Comparison of ENCODE assay signal across 13 mouse cellular contexts in genomic region chr5:112693286-112693849, GRCm38 (mm10).
DNase-seq lines count a peak whose midpoint lies in the region; ATAC-seq lines count a peak whose summit lies in the region.
"Had no signal": no experiment of that assay in that cellular context is flagged by ENCODE, and none has a peak within 500 bp of the region (broad histone marks: within the 10 kb centered on the region; RNA-seq: fewer than 3 reads in every experiment).

No protein-coding gene starts in this region.

- peaks cover 3% of the 10 kb centered on the region; the same call in 1 of the 2 replicates for H3K27me3 ChIP-seq in hindbrain, embryonic 13.5 days
- no peaks in the 10 kb centered on the region for H3K27me3 ChIP-seq in hindbrain, embryonic 11.5 days (ENCODE audit: control insufficient read depth, insufficient read depth, low read length)
- H3K27me3 ChIP-seq in midbrain, embryonic 16.5 days (ENCODE audit: control insufficient read depth, insufficient read depth, low read depth, low read length): no peaks in the 10 kb centered on the region
- no peaks in the 10 kb centered on the region for H3K27me3 ChIP-seq in intestine, embryonic 16.5 days (replicated peaks; ENCODE audit: control insufficient read depth, insufficient read depth, low read length)

- intact Hi-C loops in gastrocnemius, postnatal 14 days (cut with DNase I; ENCODE audit: low total_unique reads): no loop called here

- peaks cover 20% of the 10 kb centered on the region for H3K4me1 ChIP-seq in hindbrain, embryonic 13.5 days (replicated peaks)
- no peaks in the 10 kb centered on the region for H3K4me1 ChIP-seq in hindbrain, embryonic 11.5 days (replicated peaks; ENCODE audit: control insufficient read depth, insufficient read depth, low read length)
- H3K4me1 ChIP-seq in midbrain, embryonic 16.5 days (ENCODE audit: control insufficient read depth, insufficient read depth, low read length): 0 out of 2 replicates have a peak, but pooled peaks cover 7% of the 10 kb centered on the region
- no peaks in the 10 kb centered on the region for H3K4me1 ChIP-seq in intestine, embryonic 16.5 days (ENCODE audit: control insufficient read depth, insufficient read depth, low read length)

- ATAC-seq in hindbrain, embryonic 13.5 days (ENCODE audit: low FRiP score): no peak
- no peak for ATAC-seq in hindbrain, embryonic 11.5 days (ENCODE audit: low FRiP score)
- ATAC-seq in midbrain, embryonic 16.5 days: 0 out of 2 replicates have a peak, but pooled peaks have one; percentile 57
- no peak for ATAC-seq in intestine, embryonic 16.5 days
- ATAC-seq in megakaryocyte progenitor cell, adult 5-6 weeks (replicated peaks; ENCODE audit: poor library complexity): no peak

- no peaks in the 10 kb centered on the region for H3K9me3 ChIP-seq in hindbrain, embryonic 13.5 days
- H3K9me3 ChIP-seq in hindbrain, embryonic 11.5 days (ENCODE audit: control insufficient read depth, low read length): no peaks in the 10 kb centered on the region
- no peaks in the 10 kb centered on the region for H3K9me3 ChIP-seq in midbrain, embryonic 16.5 days (replicated peaks; ENCODE audit: control insufficient read depth, low read length, poor library complexity, severe bottlenecking)
- no peaks in the 10 kb centered on the region for H3K9me3 ChIP-seq in intestine, embryonic 16.5 days (ENCODE audit: control insufficient read depth, low read length)

- no peak for DNase-seq in hindbrain, embryonic 11.5 days (ENCODE audit: low spot score)
- DNase-seq in brain, adult 2 months (ENCODE audit: low read depth, low spot score): peak; percentile 90
- DNase-seq in frontal cortex, postnatal 36 days (ENCODE audit: low spot score in 2 of 2): peak; percentile 57 to 78
- no peak for DNase-seq in gastrocnemius, postnatal 14 days
- DNase-seq: adrenal gland, postnatal 36 days; cerebellum, adult 11-12 months; heart, adult 2 months; kidney, adult 8-10 months had no signal

- H3K4me3 ChIP-seq in hindbrain, embryonic 13.5 days: no peak overlapping the region
- no peak overlapping the region for H3K4me3 ChIP-seq in hindbrain, embryonic 11.5 days (ENCODE audit: low read depth, low read length)
- no peak overlapping the region for H3K4me3 ChIP-seq in midbrain, embryonic 16.5 days (ENCODE audit: low read depth, low read length)
- no peak overlapping the region for H3K4me3 ChIP-seq in intestine, embryonic 16.5 days (ENCODE audit: low read length)
- H3K4me3 ChIP-seq: heart, adult 2 months had no signal

- WGBS in hindbrain, embryonic 13.5 days: 80% methylated on average over 18 of the region's 18 CpGs
- WGBS in hindbrain, embryonic 11.5 days: 85% methylated on average over 18 of the region's 18 CpGs
- 75% methylated on average over 18 of the region's 18 CpGs for WGBS in midbrain, embryonic 16.5 days
- 79% methylated on average over 18 of the region's 18 CpGs for WGBS in intestine, embryonic 16.5 days

- no peaks in the 10 kb centered on the region for H3K36me3 ChIP-seq in hindbrain, embryonic 13.5 days
- H3K36me3 ChIP-seq in hindbrain, embryonic 11.5 days (ENCODE audit: control insufficient read depth, insufficient read depth, low read length): no peaks in the 10 kb centered on the region
- no peaks in the 10 kb centered on the region for H3K36me3 ChIP-seq in midbrain, embryonic 16.5 days (ENCODE audit: control insufficient read depth, insufficient read depth, low read length)
- no peaks in the 10 kb centered on the region for H3K36me3 ChIP-seq in intestine, embryonic 16.5 days (ENCODE audit: control insufficient read depth, insufficient read depth, low read length)

- H3K27ac ChIP-seq in hindbrain, embryonic 13.5 days: peak overlapping the region; percentile 53
- H3K27ac ChIP-seq in hindbrain, embryonic 11.5 days (ENCODE audit: low read depth, low read length): no peak overlapping the region
- H3K27ac ChIP-seq in midbrain, embryonic 16.5 days (ENCODE audit: low read length): peak overlapping the region; percentile 31; the same call in 1 of the 2 replicates
- H3K27ac ChIP-seq in intestine, embryonic 16.5 days (ENCODE audit: low read length): no peak overlapping the region
- H3K27ac ChIP-seq: heart, adult 2 months had no signal

- no peak overlapping the region for H3K9ac ChIP-seq in hindbrain, embryonic 13.5 days
- no peak overlapping the region for H3K9ac ChIP-seq in hindbrain, embryonic 11.5 days (ENCODE audit: low read depth, low read length)
- H3K9ac ChIP-seq in midbrain, embryonic 16.5 days (ENCODE audit: low read depth, low read length): no peak overlapping the region
- H3K9ac ChIP-seq in intestine, embryonic 16.5 days (ENCODE audit: low read depth, low read length): no peak overlapping the region

- H3K4me2 ChIP-seq in hindbrain, embryonic 13.5 days: no peak overlapping the region
- H3K4me2 ChIP-seq in hindbrain, embryonic 11.5 days (replicated peaks; ENCODE audit: low read depth, low read length): no peak overlapping the region
- no peak overlapping the region for H3K4me2 ChIP-seq in midbrain, embryonic 16.5 days (ENCODE audit: low read length)
- no peak overlapping the region for H3K4me2 ChIP-seq in intestine, embryonic 16.5 days (ENCODE audit: low read depth, low read length)
- H3K4me2 ChIP-seq: liver, embryonic 11.5 days had no signal

Comparison
In these comparisons a context has a peak if more than half of its experiments do, and no peak if none do; other contexts are left out.
1. H3K27ac ChIP-seq: peak in hindbrain, embryonic 13.5 days (single experiment) and midbrain, embryonic 16.5 days (single experiment); none in hindbrain, embryonic 11.5 days (single experiment) and intestine, embryonic 16.5 days (single experiment).
2. DNase-seq: peak in brain, adult 2 months (single experiment) and frontal cortex, postnatal 36 days (2 of 2); none in hindbrain, embryonic 11.5 days (single experiment) and gastrocnemius, postnatal 14 days (single experiment).